Mouse (Mus musculus): Measurements from ENCODE around the gene Trmt10b. TPM values are rescaled to one million over a fixed set of nuclear protein-coding genes. Genes with fewer than 3 reads are reported as not detected.

Trmt10b gene
- polyA plus RNA-seq, 1 experiment from 2014 or later = 18.7 TPM

DNA sequence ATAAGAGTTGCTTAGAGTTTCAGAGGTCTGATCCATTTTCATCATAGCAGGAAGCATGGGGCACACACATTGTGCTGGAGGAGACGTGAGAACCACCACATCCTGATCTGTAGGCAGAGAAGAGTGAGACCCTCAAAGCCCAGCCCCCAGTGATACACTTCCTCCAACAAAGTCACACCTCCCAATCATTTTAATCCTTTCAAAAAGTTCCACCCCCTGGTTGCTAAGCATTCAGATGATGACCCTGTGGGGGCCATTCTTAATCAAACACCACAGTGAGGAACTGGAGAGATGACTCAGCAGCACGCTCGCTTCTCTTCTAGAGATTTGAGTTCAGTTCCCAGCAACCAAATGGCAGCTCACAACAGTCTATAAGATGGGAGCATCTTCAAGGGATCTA, 35.5 kb downstream of the Trmt10b start:
- no peaks in the 10 kb centered on the region for H3K27me3 ChIP-seq (ENCODE audit: insufficient read depth, low read length)
- 68% methylated on average over 3 of the region's 3 CpGs for WGBS
- H3K27ac ChIP-seq (ENCODE audit: low read length) = no peak overlapping the region
- no peaks in the 10 kb centered on the region for H3K9me3 ChIP-seq (ENCODE audit: low read length)
- ATAC-seq (ENCODE audit: low FRiP score, low TSS enrichment) = no peak
- H3K9ac ChIP-seq (replicated peaks; ENCODE audit: low read length) = no peak overlapping the region
- H3K4me2 ChIP-seq (replicated peaks; ENCODE audit: low read depth, low read length) = no peak overlapping the region
- no peaks in the 10 kb centered on the region for H3K36me3 ChIP-seq (ENCODE audit: insufficient read depth, low read length)
- no peaks in the 10 kb centered on the region for H3K4me1 ChIP-seq (ENCODE audit: insufficient read depth, low read length)
- no peak overlapping the region for H3K4me3 ChIP-seq (ENCODE audit: low read length)

DNA sequence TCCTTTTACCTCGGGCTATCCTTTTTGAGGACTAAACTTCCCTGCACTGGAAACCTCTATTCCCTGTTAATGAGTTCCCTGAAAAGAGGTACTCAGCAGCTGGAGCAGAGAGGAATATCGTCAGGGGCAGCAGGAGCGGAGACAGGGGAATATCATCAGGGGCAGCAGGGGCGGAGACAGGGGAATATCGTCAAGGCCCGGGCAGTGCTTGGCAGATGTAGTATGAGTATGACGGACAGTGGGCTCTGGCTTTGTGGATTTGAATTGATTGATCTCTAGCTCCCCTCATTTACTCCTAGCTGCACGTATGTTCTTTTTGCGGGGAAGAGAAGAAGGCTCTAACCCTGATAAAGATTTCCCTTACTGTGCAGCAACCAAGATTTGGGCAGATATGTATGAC, 44.3 kb downstream of the Trmt10b start:
- Histone ChIP-seq H3K4me2 (replicated peaks; ENCODE audit: low read depth, low read length) (peak overlapping the region; percentile 95), H3K9me3 (ENCODE audit: low read length) (no peaks in the 10 kb centered on the region), H3K27me3 (ENCODE audit: insufficient read depth, low read length) (no peaks in the 10 kb centered on the region), H3K9ac (replicated peaks; ENCODE audit: low read length) (peak overlapping the region; percentile 97), H3K4me1 (ENCODE audit: insufficient read depth, low read length) (peaks cover 18% of the 10 kb centered on the region), H3K27ac (ENCODE audit: low read length) (peak overlapping the region; percentile 98), H3K4me3 (ENCODE audit: low read length) (peak overlapping the region; percentile 99), H3K36me3 (ENCODE audit: insufficient read depth, low read length) (no peaks in the 10 kb centered on the region)
- WGBS = 57% methylated on average over 9 of the region's 9 CpGs
- ATAC-seq (ENCODE audit: low FRiP score, low TSS enrichment) = no peak

DNA sequence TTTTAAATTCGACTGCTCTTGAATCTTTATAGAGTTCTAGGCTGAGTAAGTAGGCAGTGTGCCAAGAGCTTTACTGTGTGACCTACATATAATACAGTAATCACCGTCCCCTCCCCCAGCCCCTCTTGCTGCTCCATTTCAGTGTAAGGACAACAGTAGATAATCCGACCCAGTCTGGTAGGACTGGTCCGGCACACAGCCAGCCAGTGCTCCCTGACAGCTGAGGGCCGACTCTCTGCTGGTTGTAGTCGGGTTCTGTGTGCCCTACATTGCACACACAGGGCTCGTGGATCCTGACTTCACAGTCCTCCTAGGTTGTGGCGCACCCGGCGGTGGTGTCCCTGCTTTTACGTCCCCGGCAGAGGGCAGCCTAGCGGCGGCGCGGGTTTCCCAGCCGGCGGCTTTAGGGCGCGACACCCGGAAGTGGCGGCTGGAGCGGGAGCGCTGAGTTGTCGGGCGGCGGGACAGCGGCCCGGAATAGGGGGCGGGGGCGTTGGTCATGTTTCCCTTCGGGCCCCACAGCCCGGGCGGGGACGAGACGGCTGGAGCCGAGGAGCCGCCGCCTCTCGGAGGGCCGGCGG, 44.8 kb downstream of the Trmt10b start, which contains the start of gene Dcaf10:
TSS of gene Dcaf10 (plus strand) at position 433 of the 581 bp plus-strand sequence.
- no peaks in the 10 kb centered on the region for H3K27me3 ChIP-seq (ENCODE audit: insufficient read depth, low read length)
- peak within 1 kb of the TSS; percentile 98 for H3K27ac ChIP-seq (ENCODE audit: low read length)
- WGBS = under 1% methylated on average over 34 of the region's 42 CpGs
- H3K36me3 ChIP-seq (ENCODE audit: insufficient read depth, low read length) = no peaks in the 10 kb centered on the region
- H3K4me2 ChIP-seq (replicated peaks; ENCODE audit: low read depth, low read length) = peak within 1 kb of the TSS; percentile 95
- peak within 1 kb of the TSS; percentile 99 for H3K4me3 ChIP-seq (ENCODE audit: low read length)
- peak; percentile 95 for ATAC-seq (ENCODE audit: low FRiP score, low TSS enrichment)
- no peaks in the 10 kb centered on the region for H3K9me3 ChIP-seq (ENCODE audit: low read length)
- H3K9ac ChIP-seq (replicated peaks; ENCODE audit: low read length) = peak within 1 kb of the TSS; percentile 97
- H3K4me1 ChIP-seq (ENCODE audit: insufficient read depth, low read length) = peaks cover 18% of the 10 kb centered on the region

DNA sequence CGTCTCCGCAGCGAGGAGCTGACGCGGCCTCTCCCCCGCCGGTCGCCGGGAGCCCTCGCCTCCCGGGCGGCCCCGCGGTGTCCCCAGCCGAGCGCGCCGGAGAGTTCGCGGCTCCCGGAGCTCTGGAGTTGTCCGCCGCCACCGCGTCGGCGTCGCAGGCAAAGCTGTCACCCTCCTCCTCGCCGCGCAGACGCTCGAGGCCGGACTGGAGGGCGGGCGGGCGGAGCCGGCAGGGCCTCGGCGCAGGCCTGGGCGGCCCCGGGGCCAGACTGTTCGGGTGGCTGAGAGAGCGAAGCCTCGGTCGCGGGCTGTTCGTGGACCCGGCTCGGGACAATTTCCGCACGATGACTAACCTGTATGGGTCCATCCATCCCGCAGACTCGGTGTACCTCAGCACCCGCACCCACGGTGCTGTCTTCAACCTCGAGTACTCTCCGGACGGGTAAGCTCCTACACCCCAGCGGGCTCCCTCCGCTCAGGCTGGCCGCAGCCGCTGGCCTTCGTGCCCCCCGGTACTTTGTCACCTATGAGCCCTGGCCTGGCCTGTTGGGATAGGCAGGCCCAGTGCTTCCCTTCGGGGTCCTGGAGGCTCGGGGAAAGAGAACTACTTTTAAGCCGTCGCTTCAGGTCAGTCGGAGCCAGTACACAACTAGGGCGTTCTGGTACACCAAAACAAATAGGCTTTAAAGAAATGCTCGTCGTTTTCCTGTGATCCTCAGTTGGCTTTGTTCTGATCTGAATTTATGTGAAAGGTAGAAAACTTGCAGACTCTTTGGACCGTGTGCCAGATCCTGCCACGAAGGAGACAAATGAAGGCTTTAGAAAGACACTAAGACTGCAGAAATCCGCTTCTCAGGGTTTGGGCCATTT, 45.6 kb downstream of the Trmt10b start, which contains the start of gene Exosc3:
TSS of gene Exosc3 (minus strand) at position 447 of the 870 bp plus-strand sequence.
- peak; percentile 90 for ATAC-seq (ENCODE audit: low FRiP score, low TSS enrichment)
- H3K4me2 ChIP-seq (replicated peaks; ENCODE audit: low read depth, low read length) = peak within 1 kb of the TSS; percentile 95
- WGBS = under 1% methylated on average over 71 of the region's 76 CpGs
- H3K27ac ChIP-seq (ENCODE audit: low read length) = peak within 1 kb of the TSS; percentile 98
- 0 out of 2 replicates have a peak, but pooled peaks cover 4% of the 10 kb centered on the region for H3K36me3 ChIP-seq (ENCODE audit: insufficient read depth, low read length)
- no peaks in the 10 kb centered on the region for H3K9me3 ChIP-seq (ENCODE audit: low read length)
- H3K4me3 ChIP-seq (ENCODE audit: low read length) = peak within 1 kb of the TSS; percentile 99
- H3K4me1 ChIP-seq (ENCODE audit: insufficient read depth, low read length) = peaks cover 18% of the 10 kb centered on the region
- no peaks in the 10 kb centered on the region for H3K27me3 ChIP-seq (ENCODE audit: insufficient read depth, low read length)
- H3K9ac ChIP-seq (replicated peaks; ENCODE audit: low read length) = peak within 1 kb of the TSS; percentile 97

DNA sequence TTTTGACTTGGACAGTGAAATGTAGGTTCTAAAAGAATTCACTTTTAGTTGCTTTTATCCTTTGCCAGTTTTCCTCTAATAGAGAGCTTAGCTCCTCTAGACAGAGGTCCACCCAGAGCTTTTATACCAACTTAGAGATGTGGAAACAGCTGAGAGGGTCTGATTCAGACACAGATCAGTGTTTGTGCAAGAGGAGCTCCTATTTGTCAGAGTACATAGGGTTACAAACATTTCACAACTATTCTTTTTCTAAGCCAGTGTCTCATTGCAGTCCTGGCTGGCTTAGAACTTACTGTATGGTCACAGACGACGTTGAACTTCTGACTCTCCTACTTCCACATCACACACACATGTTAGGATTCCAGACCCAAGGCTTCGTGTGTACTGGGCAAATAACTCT, 59.7 kb downstream of the Trmt10b start:
- WGBS = 87% methylated on average over 3 of the region's 3 CpGs
- Histone ChIP-seq H3K4me2 (replicated peaks; ENCODE audit: low read depth, low read length) (no peak overlapping the region), H3K9me3 (ENCODE audit: low read length) (no peaks in the 10 kb centered on the region), H3K27me3 (ENCODE audit: insufficient read depth, low read length) (no peaks in the 10 kb centered on the region), H3K27ac (ENCODE audit: low read length) (no peak overlapping the region), H3K4me1 (ENCODE audit: insufficient read depth, low read length) (no peaks in the 10 kb centered on the region), H3K36me3 (ENCODE audit: insufficient read depth, low read length) (peaks cover 11% of the 10 kb centered on the region), H3K4me3 (ENCODE audit: low read length) (no peak overlapping the region), H3K9ac (replicated peaks; ENCODE audit: low read length) (no peak overlapping the region)
- ATAC-seq (ENCODE audit: low FRiP score, low TSS enrichment) = no peak

Other genes with a start within 250 kb of the Trmt10b start
- 17.9 and 19.2 TPM in 2 replicates for gene Fbxo10, start 212.5 kb upstream of the Trmt10b start, polyA plus RNA-seq (2015; fragmentation: Nextera tagmentation; extraction: Ambion mirVana)
- gene Tomm5, start 189.0 kb upstream of the Trmt10b start, polyA plus RNA-seq (2015; fragmentation: Nextera tagmentation; extraction: Ambion mirVana) = 238 and 253 TPM in 2 replicates
- 0.30 and 0.41 TPM in 2 replicates for gene Frmpd1, start 112.3 kb upstream of the Trmt10b start, polyA plus RNA-seq (2015; fragmentation: Nextera tagmentation; extraction: Ambion mirVana)
- 8.9 and 9.4 TPM in 2 replicates for gene Dcaf10, start 45.0 kb downstream of the Trmt10b start, polyA plus RNA-seq (2015; fragmentation: Nextera tagmentation; extraction: Ambion mirVana)
- gene Exosc3, start 45.6 kb downstream of the Trmt10b start, polyA plus RNA-seq (2015; fragmentation: Nextera tagmentation; extraction: Ambion mirVana) = 84.0 and 85.3 TPM in 2 replicates
- 70.6 and 81.9 TPM in 2 replicates for gene Slc25a51, start 111.6 kb downstream of the Trmt10b start, polyA plus RNA-seq (2015; fragmentation: Nextera tagmentation; extraction: Ambion mirVana)
- gene Shb, start 235.3 kb downstream of the Trmt10b start, polyA plus RNA-seq (2015; fragmentation: Nextera tagmentation; extraction: Ambion mirVana) = 2.7 and 3.1 TPM in 2 replicates